Mouse (Mus musculus): ENCODE measurements around the gene Snx11.

- no peak for TF ChIP-seq CTCF (IDR thresholded peaks at IDR 0.05; ENCODE audit: borderline replicate concordance, extremely low read depth, insufficient read depth, insufficient read length)
- TF ChIP-seq POLR2A (IDR thresholded peaks at IDR 0.05; ENCODE audit: borderline replicate concordance, extremely low read depth, insufficient read depth, insufficient read length, poor library complexity, severe bottlenecking): no peak
These were observed 13.3 kb upstream of the Snx11 start for GRCm38 (mm10) chr11:96790681-96791080.
